Mouse (Mus musculus) lung, embryonic 15.5 days (tissue): Measurements from ENCODE around the gene Emp3. TPM values are rescaled to one million over a fixed set of nuclear protein-coding genes. Genes with fewer than 3 reads are reported as not detected.
A peak's percentile ranks its signal among the peaks of the same experiment; 100 is the strongest.
"Not testable (repeated sequence)": the region's sequence is repeated elsewhere in the genome, so short reads cannot be mapped to it uniquely, and the experiment has no call there.

ENCODE experiments used
- ATAC-seq: fragments of 200-750 bp; cut with Nextera tagmentation; 2 replicates; pipeline ENCODE4 v1.8.0; 2017; ENCODE audit warnings: moderate number of reproducible peaks, borderline replicate concordance; ENCODE audit not compliant: low FRiP score, low TSS enrichment; ENCODE audit errors: extremely low read depth
- H3K27ac ChIP-seq: fragments of 300-500 bp; sonication (generic); 2 replicates; pipeline ENCODE4 v1.5.1; 2015; ENCODE audit warnings: moderate library complexity, mild to moderate bottlenecking, inconsistent platforms
- H3K27me3 ChIP-seq: fragments of 300-500 bp; sonication (generic); 2 replicates; pipeline ENCODE4 v1.6.1; 2015; ENCODE audit warnings: inconsistent platforms
- H3K36me3 ChIP-seq: fragments of 300-500 bp; sonication (generic); 2 replicates; pipeline ENCODE4 v1.6.1; 2015; ENCODE audit warnings: inconsistent platforms
- H3K4me1 ChIP-seq: fragments of 300-500 bp; sonication (generic); 2 replicates; pipeline ENCODE4 v1.6.1; 2015; ENCODE audit warnings: inconsistent platforms
- H3K4me2 ChIP-seq: fragments of 300-500 bp; sonication (generic); 2 replicates; pipeline ENCODE4 v1.6.1; 2015; ENCODE audit warnings: inconsistent platforms, mild to moderate bottlenecking, moderate library complexity
- H3K4me3 ChIP-seq: fragments of 300-500 bp; sonication (generic); 2 replicates; pipeline ENCODE4 v1.5.1; 2015; ENCODE audit warnings: mild to moderate bottlenecking, inconsistent platforms
- H3K9ac ChIP-seq: fragments of 300-500 bp; sonication (generic); 2 replicates; pipeline ENCODE4 v1.6.1; 2015; ENCODE audit warnings: inconsistent platforms
- H3K9me3 ChIP-seq: fragments of 300-500 bp; sonication (generic); 2 replicates; pipeline ENCODE4 v1.6.1; 2016; ENCODE audit warnings: inconsistent platforms
- WGBS: fragments of 180-500 bp; shearing (Covaris S2); methylation state at CpG from one replicate; pipeline ENCODE4 v1.1.7; 2015; 5-methylcytosine and 5-hydroxymethylcytosine counted together
- polyA plus RNA-seq: library from polyadenylated mRNA; unstranded; fragments of >200 nt; fragmentation: Nextera tagmentation; extraction: Ambion mirVana; gene quantifications from 2 replicates; pipeline ENCODE4 v1.2.1, GENCODE M21; 2015

Gene Emp3
- polyA plus RNA-seq, result 170 and 177 TPM in 2 replicates

GRCm38 (mm10) chr7:45921242-45921621 lies at the start of gene Emp3:
Emp3 (minus strand) TSS chr7:45921404.
- ATAC-seq, result no peak
- peak within 1 kb of the TSS; percentile 65 for H3K4me2 ChIP-seq
- H3K4me3 ChIP-seq, result peak within 1 kb of the TSS; percentile 48
- H3K9me3 ChIP-seq, result no peaks in the 10 kb centered on the region
- H3K27ac ChIP-seq, result peak within 1 kb of the TSS; percentile 96
- H3K4me1 ChIP-seq, result peaks cover 61% of the 10 kb centered on the region
- 0 out of 2 replicates have a peak, but pooled peaks cover 3% of the 10 kb centered on the region for H3K36me3 ChIP-seq
- 9% methylated on average over 9 of the region's 9 CpGs for WGBS
- H3K9ac ChIP-seq, result peak within 1 kb of the TSS; percentile 58
- H3K27me3 ChIP-seq, result no peaks in the 10 kb centered on the region

- Histone ChIP-seq H3K4me3 (no peak overlapping the region), H3K4me1 (no peaks in the 10 kb centered on the region), H3K27me3 (no peaks in the 10 kb centered on the region), H3K36me3 (no peaks in the 10 kb centered on the region), H3K27ac (no peak overlapping the region), H3K9me3 (no peaks in the 10 kb centered on the region), H3K4me2 (no peak overlapping the region), H3K9ac (no peak overlapping the region)
- WGBS, result 59% methylated on average over 4 of the region's 4 CpGs
- ATAC-seq, result no peak
Observed at GRCm38 (mm10) chr7:45956611-45957010, 35.4 kb upstream of the Emp3 start.

GRCm38 (mm10) chr7:45949061-45949460 lies 27.9 kb upstream of the Emp3 start:
- H3K27me3 ChIP-seq, result no peaks in the 10 kb centered on the region
- no peak overlapping the region for H3K9ac ChIP-seq
- no peaks in the 10 kb centered on the region for H3K9me3 ChIP-seq
- H3K36me3 ChIP-seq, result no peaks in the 10 kb centered on the region
- H3K4me2 ChIP-seq, result no peak overlapping the region
- no peak overlapping the region for H3K27ac ChIP-seq
- no peak for ATAC-seq
- H3K4me1 ChIP-seq, result no peaks in the 10 kb centered on the region
- WGBS, result 61% methylated on average over 4 of the region's 4 CpGs
- no peak overlapping the region for H3K4me3 ChIP-seq

- 65% methylated on average over 1 of the region's 1 CpGs for WGBS
- H3K9me3 ChIP-seq, ATAC-seq, H3K4me1 ChIP-seq, H3K36me3 ChIP-seq, H3K4me2 ChIP-seq, H3K4me3 ChIP-seq, H3K27ac ChIP-seq, H3K27me3 ChIP-seq, H3K9ac ChIP-seq: not testable (repeated sequence)
Observed at GRCm38 (mm10) chr7:45943280-45943679, 22.1 kb upstream of the Emp3 start.

GRCm38 (mm10) chr7:45941986-45942385 lies 20.8 kb upstream of the Emp3 start:
- H3K9ac ChIP-seq, result no peak overlapping the region
- ATAC-seq, result no peak
- 77% methylated on average over 9 of the region's 9 CpGs for WGBS
- H3K4me1 ChIP-seq, result no peaks in the 10 kb centered on the region
- no peak overlapping the region for H3K4me3 ChIP-seq
- H3K27ac ChIP-seq, result no peak overlapping the region
- H3K36me3 ChIP-seq, result no peaks in the 10 kb centered on the region
- no peak overlapping the region for H3K4me2 ChIP-seq
- H3K27me3 ChIP-seq, result no peaks in the 10 kb centered on the region
- no peaks in the 10 kb centered on the region for H3K9me3 ChIP-seq

- Histone ChIP-seq H3K9me3 (no peaks in the 10 kb centered on the region), H3K9ac (no peak overlapping the region), H3K4me2 (no peak overlapping the region), H3K36me3 (no peaks in the 10 kb centered on the region), H3K27me3 (no peaks in the 10 kb centered on the region), H3K4me3 (no peak overlapping the region), H3K27ac (no peak overlapping the region), H3K4me1 (no peaks in the 10 kb centered on the region)
- 32% methylated on average over 2 of the region's 2 CpGs for WGBS
- ATAC-seq, result no peak
Observed at GRCm38 (mm10) chr7:45939836-45940235, 18.6 kb upstream of the Emp3 start.

GRCm38 (mm10) chr7:45935114-45935513 lies 13.9 kb upstream of the Emp3 start:
- 18% methylated on average over 7 of the region's 7 CpGs for WGBS
- no peak overlapping the region for H3K27ac ChIP-seq
- H3K4me3 ChIP-seq, result no peak overlapping the region
- no peak for ATAC-seq
- no peak overlapping the region for H3K9ac ChIP-seq
- H3K9me3 ChIP-seq, result no peaks in the 10 kb centered on the region
- H3K4me1 ChIP-seq, result no peaks in the 10 kb centered on the region
- H3K27me3 ChIP-seq, result no peaks in the 10 kb centered on the region
- H3K36me3 ChIP-seq, result no peaks in the 10 kb centered on the region
- no peak overlapping the region for H3K4me2 ChIP-seq

GRCm38 (mm10) chr7:45933766-45934165 lies 12.6 kb upstream of the Emp3 start:
- H3K4me1 ChIP-seq, H3K4me2 ChIP-seq, H3K36me3 ChIP-seq, H3K27ac ChIP-seq, H3K9me3 ChIP-seq, ATAC-seq, H3K9ac ChIP-seq, H3K4me3 ChIP-seq, H3K27me3 ChIP-seq: not testable (repeated sequence)
- WGBS, result 74% methylated on average over 12 of the region's 12 CpGs

GRCm38 (mm10) chr7:45929688-45930087 lies 8.5 kb upstream of the Emp3 start:
- Histone ChIP-seq H3K4me2 (no peak overlapping the region), H3K9ac (no peak overlapping the region)
- WGBS, result 91% methylated on average over 1 of the region's 1 CpGs

GRCm38 (mm10) chr7:45928626-45929295 lies 7.6 kb upstream of the Emp3 start:
- Histone ChIP-seq H3K27me3 (peaks cover 12% of the 10 kb centered on the region; the same call in 1 of the 2 replicates), H3K4me3 (no peak overlapping the region), H3K9ac (no peak overlapping the region), H3K9me3 (no peaks in the 10 kb centered on the region), H3K4me2 (no peak overlapping the region), H3K27ac (no peak overlapping the region), H3K36me3 (no peaks in the 10 kb centered on the region), H3K4me1 (peaks cover 9% of the 10 kb centered on the region)
- WGBS, result 16% methylated on average over 19 of the region's 23 CpGs
- no peak for ATAC-seq

More at GRCm38 (mm10) chr7:45929688-45930087, 8.5 kb upstream of the Emp3 start:
- no peak for ATAC-seq
- Histone ChIP-seq H3K36me3 (no peaks in the 10 kb centered on the region), H3K9me3 (no peaks in the 10 kb centered on the region), H3K27ac (no peak overlapping the region), H3K4me3 (no peak overlapping the region), H3K4me1 (no peaks in the 10 kb centered on the region), H3K27me3 (peaks cover 12% of the 10 kb centered on the region; the same call in 1 of the 2 replicates)

GRCm38 (mm10) chr7:45924429-45924816 lies 3.2 kb upstream of the Emp3 start:
- peak overlapping the region; percentile 21; the same call in 1 of the 2 replicates for H3K9ac ChIP-seq
- no peak for ATAC-seq
- peaks cover 37% of the 10 kb centered on the region for H3K4me1 ChIP-seq
- peak overlapping the region; percentile 65 for H3K4me2 ChIP-seq
- no peaks in the 10 kb centered on the region for H3K9me3 ChIP-seq
- H3K27ac ChIP-seq, result peak overlapping the region; percentile 96; the same call in 1 of the 2 replicates
- no peaks in the 10 kb centered on the region for H3K36me3 ChIP-seq
- peaks cover 11% of the 10 kb centered on the region; the same call in 1 of the 2 replicates for H3K27me3 ChIP-seq
- H3K4me3 ChIP-seq, result peak overlapping the region; percentile 46
- WGBS, result 22% methylated on average over 14 of the region's 14 CpGs

GRCm38 (mm10) chr7:45923762-45924428 lies 2.7 kb upstream of the Emp3 start, which contains the start of gene Ccdc114:
Ccdc114 (plus strand) TSS chr7:45924072.
- 9% methylated on average over 24 of the region's 24 CpGs for WGBS
- Histone ChIP-seq H3K9ac (peak within 1 kb of the TSS; percentile 25; the same call in 1 of the 2 replicates), H3K27me3 (peaks cover 6% of the 10 kb centered on the region; the same call in 1 of the 2 replicates), H3K9me3 (no peaks in the 10 kb centered on the region), H3K4me3 (peak within 1 kb of the TSS; percentile 46), H3K4me2 (peak within 1 kb of the TSS; percentile 65), H3K27ac (peak within 1 kb of the TSS; percentile 96), H3K36me3 (0 out of 2 replicates have a peak, but pooled peaks cover 2% of the 10 kb centered on the region), H3K4me1 (peaks cover 42% of the 10 kb centered on the region)
- ATAC-seq, result peak; percentile 64
